Mouse (Mus musculus): Measurements from ENCODE around the gene Ncoa1. TPM values are rescaled to one million over a fixed set of nuclear protein-coding genes. Genes with fewer than 3 reads are reported as not detected.
"Not testable (repeated sequence)": the region's sequence is repeated elsewhere in the genome, so short reads cannot be mapped to it uniquely, and the experiment has no call there.

The Ncoa1 gene
- total RNA-seq, 2 experiments from 2014 or later, result 34.8 to 36.2 TPM

DNA sequence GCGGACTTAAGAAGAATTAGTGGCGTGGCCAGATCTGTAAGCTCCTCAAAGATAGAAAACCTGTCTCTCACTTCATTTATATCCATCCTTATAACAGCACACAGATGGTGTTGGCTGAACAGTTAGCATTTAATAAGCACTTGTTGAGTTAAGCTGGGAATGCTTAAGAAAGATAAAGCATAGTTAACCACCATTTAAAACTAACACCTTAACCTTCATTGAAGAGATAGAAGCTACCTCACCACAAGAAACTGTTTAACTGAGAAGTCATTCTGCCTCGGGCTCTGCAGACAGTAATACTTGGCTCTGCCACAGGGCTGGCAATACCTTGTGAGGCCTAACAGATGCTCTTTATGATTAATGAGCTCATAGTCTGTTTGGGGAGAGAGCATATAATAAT is 134.9 kb downstream of the Ncoa1 start:
- DNase-seq (ENCODE audit: low spot score in 2 of 2), result no peak

DNA sequence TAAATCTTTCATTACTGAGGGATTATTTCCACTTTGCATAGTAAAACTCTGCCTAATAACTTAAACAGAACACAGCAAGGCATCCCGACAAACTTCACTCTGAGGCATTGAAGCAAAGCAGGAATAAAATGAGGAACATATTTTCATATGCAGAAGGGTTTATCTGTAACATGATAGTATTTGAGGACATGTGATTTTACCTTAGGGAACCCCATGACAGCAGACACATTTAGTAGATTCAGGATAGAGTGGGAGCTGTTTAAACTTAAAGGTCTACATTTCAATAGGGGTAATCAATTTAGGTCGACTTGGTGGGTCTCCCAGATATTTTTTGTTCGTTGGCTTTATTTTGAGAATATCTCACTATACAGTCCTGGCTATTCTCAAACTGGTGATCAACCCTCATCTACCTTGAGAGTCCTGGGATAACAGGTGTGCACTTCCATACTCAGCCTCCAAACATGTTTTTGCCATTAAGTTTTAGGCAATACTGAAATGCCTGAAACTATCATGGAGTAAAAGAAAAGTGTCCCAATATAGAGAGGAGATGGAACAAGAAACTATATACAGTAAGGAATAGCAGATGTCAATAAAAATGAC is 136.6 kb downstream of the Ncoa1 start:
- no peak for DNase-seq (ENCODE audit: low spot score in 2 of 2)

DNA sequence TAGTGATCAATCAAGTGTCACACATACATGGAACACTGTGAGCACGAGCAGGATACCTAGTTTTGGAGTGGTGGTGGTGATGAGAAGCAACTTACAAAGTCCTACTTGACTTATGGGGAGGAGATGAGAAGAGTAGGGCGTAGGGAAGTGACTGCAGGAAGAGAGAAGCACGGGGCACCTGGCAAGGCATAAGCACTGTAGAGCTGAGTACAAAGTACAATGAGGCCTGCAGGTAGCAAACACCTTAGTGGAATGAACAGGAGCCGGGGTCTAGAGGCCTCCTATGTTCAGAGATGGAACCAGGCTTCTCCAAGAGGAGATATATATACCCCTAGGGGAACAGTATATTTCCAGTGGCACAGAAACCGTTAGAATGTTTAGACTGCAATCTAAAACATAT is 153.4 kb downstream of the Ncoa1 start:
- DNase-seq (ENCODE audit: low spot score in 2 of 2), result no peak

DNA sequence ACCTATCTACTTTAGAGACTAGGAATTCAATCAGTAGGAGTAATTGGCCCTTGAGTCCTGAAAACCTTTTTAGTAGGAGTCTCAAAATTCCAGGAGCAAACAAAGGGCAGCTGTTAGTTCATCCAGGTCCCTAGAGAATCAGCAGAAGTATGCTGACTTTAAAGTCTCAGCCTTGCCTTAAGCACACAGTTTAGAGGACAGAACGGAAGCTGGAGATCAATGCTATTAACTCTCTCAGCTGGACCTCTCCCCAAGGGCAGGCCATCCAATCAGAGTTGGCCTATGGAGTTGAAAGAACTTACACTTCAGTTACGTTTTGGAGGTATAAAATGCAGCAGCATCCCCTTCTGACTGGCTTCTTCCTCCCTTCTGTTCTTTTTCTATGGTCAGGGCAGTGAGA is 154.8 kb downstream of the Ncoa1 start:
- no peak for DNase-seq (ENCODE audit: low spot score in 2 of 2)

DNA sequence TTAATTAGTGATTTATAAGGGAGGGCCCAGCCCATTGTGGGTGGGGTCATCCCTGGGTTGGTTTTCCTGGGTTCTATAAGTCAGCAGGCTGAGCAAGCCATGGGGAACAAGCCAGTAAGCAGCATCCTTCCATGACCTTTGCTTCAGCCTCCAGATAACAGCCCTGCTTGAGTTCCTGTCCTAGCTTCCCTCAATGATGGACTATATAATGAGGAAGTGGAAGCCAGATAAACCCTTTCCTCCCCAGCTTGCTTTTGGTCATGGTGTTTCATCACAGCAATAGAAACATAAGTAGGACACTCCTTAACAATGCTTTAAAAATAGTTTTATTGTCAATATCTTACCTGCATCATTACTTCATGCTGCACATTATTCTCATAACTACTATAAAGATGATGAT is 163.2 kb downstream of the Ncoa1 start:
- no peak for DNase-seq (ENCODE audit: low spot score in 2 of 2)

DNA sequence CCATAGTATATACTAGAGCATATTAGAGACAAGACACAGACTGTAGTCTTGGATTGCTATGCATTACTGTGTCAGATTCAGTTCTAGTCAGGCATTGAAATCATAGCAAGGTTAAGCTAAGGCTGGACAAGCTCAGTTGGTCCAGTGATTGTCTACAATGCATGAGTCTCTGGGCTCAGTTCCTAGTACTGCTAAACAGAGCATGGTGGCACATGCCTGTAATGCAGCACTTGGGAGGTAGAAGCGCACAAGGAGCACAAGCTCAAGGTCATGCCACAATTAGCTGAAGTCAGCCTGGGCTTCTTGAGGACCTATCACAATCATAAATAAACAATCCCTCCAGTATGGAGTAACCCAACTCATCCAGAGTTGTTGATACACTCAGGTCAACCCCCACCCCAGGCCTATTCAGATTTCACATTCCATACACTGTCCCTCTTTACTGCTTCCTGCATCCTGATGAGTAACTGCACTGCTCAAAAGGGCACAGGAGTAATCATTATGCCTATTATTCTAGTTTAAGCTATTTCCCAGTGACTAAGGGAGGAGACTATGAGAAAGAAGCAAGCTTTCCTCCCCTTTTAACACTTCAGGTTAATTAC is 170.2 kb downstream of the Ncoa1 start:
- no peak for DNase-seq (ENCODE audit: low spot score in 2 of 2)

DNA sequence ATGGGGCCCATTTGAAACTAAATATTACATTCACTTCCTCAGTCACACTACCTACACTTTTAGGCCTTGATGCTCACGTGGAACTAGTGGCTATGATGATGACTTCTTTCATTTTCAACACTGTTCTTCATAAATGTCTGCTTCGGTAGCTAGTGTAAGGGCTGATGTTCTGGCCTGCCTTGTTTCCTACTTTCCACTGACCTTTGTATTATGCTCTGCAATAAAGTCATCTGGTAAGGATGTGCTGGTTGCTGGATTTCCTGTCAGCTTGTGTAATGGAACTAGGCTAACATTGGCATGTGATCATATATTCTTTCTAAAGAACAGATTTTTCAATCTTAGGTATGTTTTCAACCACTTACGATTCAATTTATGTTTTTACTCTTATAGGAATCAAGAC is 177.7 kb downstream of the Ncoa1 start:
- DNase-seq (ENCODE audit: low spot score in 2 of 2), result no peak

DNA sequence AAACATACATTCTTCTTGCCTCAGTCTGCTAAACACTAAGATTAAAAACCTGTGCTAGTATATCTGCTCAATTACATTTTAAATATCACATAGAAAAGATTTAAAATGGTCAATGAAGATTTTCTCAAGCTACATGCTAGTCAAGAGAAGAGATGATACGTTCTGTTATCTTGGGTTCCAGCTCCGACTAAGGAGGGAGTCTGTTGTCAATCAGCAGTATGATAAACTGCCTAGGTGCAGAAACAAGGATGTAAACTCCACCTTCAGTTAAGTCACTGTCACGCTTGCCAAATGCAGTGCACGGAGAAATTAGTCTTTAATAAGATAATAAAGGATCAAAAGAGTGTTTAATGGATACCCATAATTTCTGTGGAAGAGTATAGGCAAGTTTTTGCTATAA is 178.4 kb downstream of the Ncoa1 start:
- DNase-seq (ENCODE audit: low spot score in 2 of 2), result no peak

DNA sequence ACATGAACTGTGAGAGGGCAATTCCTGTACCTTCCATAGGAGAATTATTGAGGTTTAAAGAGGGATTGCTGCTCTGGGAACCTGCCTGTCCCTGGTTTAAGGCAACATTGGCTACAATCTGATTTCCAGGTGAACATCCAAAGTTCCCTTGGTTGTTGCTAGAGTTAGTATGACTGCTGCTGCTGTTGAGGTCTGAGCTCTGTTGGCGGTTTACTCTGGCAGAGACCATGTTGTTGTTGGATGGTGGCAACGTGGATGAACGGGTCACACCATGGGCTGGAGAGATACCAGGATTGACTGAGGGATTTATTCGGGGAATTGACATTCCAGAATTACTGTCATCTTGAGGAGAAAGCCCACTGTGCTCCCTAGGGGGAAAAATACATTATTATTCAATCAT is 181.1 kb downstream of the Ncoa1 start:
- no peak for DNase-seq (ENCODE audit: low spot score in 2 of 2)

DNA sequence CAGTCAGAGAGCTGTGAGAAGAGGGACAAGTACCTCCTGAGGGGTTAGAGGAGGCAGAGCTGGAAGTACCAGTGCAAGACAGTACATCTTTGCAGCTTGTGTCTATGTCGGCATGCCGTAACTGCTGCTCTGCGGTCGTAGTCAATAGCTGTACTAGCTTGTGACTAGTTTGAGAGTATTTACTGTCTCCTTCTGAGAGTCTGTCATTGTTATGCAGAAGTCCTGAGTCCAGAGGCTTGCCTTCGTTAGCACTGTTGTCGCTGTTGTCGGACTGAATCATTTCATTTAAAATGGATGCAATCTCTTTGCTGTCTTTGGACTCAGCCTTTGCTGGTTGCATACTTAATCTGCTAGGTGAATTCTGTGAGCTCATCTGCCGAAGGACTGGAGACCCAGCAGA is 181.7 kb downstream of the Ncoa1 start:
- DNase-seq (ENCODE audit: low spot score in 2 of 2), result no peak

DNA sequence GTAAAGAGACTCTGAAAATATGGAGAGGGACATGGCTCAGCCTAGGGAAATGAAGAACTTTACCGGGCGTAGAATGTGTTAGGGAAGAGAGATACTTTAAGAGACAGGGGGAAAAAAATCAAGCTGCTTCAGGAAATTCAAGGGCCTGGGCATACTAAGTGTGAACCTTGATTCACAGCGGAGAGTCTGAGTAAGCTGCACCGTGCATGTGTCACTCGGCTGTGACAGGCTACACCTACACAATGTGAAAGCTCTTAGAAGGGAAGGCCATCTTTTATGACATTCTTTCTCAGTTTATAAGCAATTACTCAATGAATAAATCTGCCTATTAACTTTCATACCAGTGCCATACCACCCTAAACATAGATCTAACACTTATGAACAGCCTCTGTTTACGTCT is 183.2 kb downstream of the Ncoa1 start:
- DNase-seq (ENCODE audit: low spot score in 2 of 2), result no peak

DNA sequence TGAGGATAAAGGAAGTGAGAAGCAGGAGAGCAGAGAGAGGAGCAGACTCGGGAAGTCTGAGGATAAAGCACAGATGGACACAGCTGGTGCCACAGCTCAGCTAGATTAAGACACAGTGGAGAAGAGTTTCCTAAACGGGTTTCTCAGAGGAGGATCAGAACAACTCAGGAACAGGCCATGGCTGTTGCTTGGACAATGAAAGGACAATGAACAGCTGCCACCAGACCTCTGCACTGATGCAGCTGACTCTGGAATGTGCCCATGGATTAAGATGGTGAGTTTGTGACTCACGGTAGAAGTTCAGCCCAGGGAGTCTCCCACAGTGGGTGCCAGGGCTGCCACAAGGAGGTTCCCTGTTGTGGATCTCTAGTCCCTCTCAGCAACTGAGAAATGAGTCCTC is 191.8 kb downstream of the Ncoa1 start:
- DNase-seq (ENCODE audit: low spot score in 2 of 2), result no peak

DNA sequence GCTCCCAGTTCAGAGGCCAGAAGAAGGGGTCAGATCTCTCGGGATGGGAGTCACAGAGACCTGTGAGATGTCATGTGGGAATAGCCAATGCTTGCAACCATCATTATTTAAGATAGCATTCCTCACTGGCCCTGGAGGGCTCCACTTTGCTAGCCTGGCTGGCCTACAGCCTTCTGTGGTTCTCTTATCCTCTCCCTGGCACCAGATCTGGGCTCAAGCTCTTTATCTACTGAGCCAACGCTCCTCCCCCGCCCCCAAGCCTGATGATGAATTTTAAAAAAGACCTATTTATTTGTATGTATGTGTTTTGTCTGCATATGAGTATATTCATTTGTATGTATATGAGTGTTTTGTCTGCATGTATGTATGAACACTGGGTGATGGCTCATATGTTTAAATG is 197.1 kb downstream of the Ncoa1 start:
- no peak for DNase-seq (ENCODE audit: low spot score in 2 of 2)

DNA sequence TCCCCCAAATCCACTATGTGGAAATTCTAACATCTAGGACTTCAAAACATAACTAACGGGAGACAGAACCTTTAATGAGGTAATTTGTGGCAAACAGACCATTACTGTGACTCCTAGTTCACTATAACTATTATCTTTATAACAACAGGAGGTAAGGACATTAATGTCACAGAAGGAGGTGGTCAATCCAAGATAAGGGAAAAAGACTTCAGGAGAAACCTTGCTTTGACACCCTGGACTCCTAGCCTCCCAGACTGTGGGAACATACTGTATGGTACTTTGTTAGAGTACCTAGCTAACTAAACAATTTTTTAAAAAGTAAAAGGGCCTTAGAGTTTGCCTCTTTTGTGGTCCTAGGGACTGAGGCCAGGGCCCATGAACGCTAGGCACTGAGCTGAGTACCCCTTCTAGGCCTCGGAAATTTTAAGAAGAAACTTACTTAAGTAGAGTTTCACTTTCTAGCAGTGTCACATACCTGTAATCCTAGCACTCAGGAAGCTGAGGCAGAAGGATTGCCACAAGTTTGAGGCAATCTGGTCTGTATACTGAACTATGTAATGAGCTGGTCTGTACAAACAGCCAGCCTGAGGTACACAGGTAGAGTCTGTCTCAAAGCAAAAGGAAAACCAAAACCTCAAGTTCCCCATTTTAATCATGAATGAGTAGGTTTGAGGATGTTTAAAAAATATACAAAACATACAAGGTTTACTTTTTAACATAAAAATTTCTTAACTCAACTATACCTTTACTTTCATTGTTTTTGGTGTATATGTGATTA is 197.8 kb downstream of the Ncoa1 start:
- no peak for DNase-seq (ENCODE audit: low spot score in 2 of 2)

DNA sequence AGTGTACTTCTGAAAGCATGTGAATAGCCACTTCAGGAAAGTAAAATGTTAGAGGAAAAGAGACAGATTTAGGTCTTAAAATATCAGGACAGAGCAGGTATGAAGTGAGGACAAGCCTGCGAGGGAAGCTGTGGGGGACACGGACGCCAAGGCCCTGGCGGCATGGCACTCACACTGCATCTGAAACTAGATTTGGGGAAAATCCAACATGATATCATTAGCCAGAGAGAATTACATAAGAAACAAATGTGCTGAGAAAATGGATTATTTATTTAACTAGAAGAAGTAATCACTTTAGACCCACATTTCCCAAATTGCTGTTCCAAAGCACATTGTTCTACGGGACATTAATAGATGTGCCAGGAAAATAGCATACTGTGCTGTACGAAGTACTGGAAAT is 205.9 kb downstream of the Ncoa1 start:
- DNase-seq (ENCODE audit: low spot score in 2 of 2), result no peak

DNA sequence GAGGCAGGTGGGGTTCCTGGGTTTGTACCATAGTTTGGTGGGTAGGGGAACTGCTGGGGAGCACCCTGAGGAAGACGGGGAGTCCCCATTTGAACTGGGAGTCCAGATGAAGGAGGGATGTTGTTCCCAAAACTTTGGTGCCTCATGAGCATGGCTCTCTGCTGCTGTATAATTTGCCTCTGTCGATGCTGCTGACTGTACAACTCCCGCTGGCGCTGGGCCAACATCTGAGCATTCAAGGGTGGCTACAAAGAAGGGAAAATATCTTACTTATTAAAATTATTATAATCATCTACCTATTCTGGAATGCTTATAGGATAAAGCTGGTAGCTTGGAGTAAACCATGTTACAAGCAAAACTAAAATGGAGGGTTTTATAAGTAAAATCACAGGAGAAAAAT is 209.2 kb downstream of the Ncoa1 start:
- DNase-seq (ENCODE audit: low spot score in 2 of 2), result no peak

DNA sequence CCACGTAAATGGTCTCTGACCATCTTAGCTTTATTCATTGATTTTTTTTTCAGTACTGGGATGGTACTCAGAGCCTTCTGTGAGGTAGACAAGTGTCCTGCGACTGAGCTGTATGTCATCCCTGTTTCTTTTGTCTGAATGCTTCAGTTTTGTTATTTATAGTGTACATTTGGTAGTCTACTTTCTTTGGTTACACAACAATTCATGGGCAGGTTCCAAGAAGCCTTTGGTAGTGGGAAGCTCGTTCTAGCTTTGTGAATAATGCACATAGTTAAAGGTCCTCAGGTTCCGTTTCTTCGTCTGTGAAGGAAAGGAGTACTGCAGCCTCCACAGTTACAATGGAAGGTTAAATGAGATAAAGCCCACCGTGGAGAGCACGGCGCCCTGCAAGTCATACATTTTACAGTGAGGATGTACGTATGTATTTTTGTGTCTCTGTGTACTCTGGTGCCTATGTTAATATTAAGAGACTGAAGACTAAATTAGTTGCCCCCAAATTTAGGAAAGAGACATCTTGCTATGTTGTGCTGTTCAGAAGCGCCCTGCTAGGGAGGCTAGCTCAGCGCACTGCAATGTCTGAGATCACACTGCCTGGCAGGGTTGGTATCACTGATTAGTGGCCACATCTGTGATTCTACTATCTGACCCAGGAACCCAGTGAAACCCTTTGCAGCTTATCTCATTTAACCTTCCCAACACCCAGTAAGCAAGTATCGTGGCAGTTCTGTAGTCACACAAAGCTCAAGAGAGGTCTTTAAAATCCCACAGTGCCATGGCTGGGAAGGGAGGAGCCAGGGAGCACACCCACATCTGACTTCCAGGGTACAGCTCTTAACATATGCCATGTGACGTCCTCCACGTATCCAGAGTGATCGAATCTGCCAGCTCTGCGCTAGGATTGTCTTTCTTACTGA is 224.0 kb downstream of the Ncoa1 start:
- no peak for DNase-seq (ENCODE audit: low spot score in 2 of 2)

DNA sequence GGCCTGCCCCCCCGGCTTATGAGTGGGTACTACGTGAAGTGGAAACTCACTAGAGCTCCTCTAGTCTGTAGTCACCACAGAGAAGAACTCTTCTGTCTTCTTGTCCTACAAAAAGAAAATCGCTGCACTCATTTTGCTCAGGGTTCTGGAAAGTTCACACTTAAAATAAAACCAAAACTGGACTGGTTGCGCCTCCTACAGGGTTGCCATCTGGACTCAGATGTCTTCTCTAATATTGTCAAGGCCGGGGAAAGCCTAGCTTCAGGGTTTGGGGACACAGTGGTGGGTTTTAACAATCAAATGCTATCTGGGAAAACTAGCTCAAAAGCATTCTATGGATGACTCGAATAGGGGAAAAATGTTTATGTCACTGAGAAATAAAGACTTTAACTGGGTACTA is 227.2 kb downstream of the Ncoa1 start:
- DNase-seq (ENCODE audit: low spot score in 2 of 2), result no peak

DNA sequence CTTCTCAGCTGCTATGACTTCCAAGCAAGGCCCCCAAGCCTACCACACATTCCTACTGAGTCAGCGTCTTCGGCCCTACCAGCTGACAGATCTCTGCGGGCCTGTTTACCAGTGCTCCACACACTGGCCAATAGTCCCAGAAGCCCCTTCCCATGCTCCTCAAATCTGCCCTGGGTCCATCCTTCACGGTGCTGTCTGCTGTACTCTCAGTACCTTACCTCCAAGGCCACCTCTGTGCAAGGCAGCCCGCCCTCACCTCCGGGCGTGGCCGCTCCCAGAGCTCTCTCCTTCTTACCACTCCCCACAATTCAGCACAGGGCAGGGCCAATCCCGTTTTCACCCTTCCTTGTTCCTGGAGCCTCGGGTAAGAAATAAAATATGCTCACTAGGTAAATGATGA is 231.2 kb downstream of the Ncoa1 start:
- DNase-seq (ENCODE audit: low spot score in 2 of 2), result no peak

DNA sequence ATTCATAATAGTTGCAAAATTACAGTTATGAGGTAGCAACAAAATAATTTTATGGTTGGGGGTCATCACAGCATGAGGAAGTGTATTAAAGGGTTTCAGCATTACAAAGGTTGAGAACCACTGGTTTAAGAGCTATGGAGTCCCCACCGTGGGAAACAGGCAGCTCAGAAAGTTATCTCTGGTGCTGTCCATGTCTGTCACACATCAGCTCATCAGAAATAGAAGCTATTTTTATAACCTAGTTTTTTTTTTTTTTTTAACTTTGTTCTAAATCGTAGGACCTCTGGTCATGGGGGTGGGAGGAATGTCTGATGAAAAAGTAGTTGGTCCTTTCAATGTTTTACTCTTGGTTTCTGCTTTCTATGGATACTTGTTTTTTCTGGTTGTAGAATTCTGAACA is 233.2 kb downstream of the Ncoa1 start:
- DNase-seq (ENCODE audit: low spot score in 2 of 2), result no peak

DNA sequence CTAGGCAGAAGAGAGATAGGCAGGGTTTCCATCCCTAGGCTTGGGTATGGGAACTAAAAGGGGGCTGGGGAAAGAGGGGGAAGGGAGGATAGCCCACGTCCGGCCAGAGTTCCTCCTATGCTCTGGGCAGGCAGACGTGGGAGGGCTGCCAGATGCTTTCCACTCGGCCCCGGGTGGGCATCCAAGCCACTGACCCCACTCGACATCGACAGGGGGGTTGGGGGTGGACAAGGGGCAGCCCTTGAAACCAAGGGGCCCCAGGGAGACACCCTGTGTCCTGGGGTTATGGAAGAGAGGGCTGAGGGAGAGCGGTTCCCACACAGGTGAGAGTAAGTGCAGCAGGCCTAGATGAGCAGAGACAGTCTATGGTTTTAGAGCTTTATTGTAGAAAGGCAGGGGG is 236.7 kb downstream of the Ncoa1 start:
- DNase-seq (ENCODE audit: low spot score in 2 of 2), result not testable (repeated sequence)

DNA sequence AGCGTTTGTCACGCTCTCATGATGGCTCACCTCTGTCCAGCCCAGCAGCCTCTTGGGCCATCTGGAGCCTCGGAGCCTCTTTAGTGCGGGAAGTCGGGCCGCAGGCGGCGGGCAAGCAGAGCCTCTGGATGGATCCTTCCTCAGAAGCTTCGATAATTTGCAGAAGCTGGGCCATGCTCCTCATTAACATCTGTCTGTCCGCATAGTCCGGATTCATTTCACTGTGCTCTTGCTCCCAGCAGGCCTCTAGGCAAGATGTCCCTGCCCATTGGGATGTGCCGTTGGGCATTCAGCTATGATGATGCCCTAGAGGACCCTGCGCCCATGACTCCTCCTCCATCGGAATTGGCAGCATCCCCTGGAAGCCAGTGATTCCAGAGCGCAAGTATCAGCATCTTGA is 239.5 kb downstream of the Ncoa1 start:
- no peak for DNase-seq (ENCODE audit: low spot score in 2 of 2)

All from adrenal gland, adult 18-20 months (tissue).